Mouse (Mus musculus) liver, embryonic 14.5 days (tissue): ENCODE measurements around the gene Pepd. TPM values are rescaled to one million over a fixed set of nuclear protein-coding genes. Genes with fewer than 3 reads are reported as not detected.

ENCODE experiments used
- ATAC-seq: fragments of 200-750 bp; cut with Nextera tagmentation; 2 replicates; pipeline ENCODE4 v1.8.0; 2017; ENCODE audit warnings: moderate number of reproducible peaks, mild to moderate bottlenecking, moderate library complexity; ENCODE audit not compliant: insufficient read depth
- DNase-seq, 3 experiments: peaks; one replicate each; pipeline ENCODE4 v3.0.0-alpha.2; 2012 to 2013; ENCODE audit warnings: low read depth in 3 of 3, low spot score in 3 of 3
- H3K27ac ChIP-seq: fragments of 300-500 bp; sonication (generic); 2 replicates; pipeline ENCODE4 v1.5.1; 2014; ENCODE audit warnings: moderate library complexity, mild to moderate bottlenecking, control low read depth, inconsistent platforms
- H3K27me3 ChIP-seq: fragments of 300-500 bp; sonication (generic); 2 replicates; pipeline ENCODE4 v1.6.1; 2014; ENCODE audit warnings: mild to moderate bottlenecking, low read length, moderate library complexity; ENCODE audit not compliant: control insufficient read depth, insufficient read depth
- H3K36me3 ChIP-seq: fragments of 300-500 bp; sonication (generic); replicated peaks from 2 replicates; pipeline ENCODE4 v1.6.1; 2014; ENCODE audit warnings: low read depth; ENCODE audit not compliant: control insufficient read depth, insufficient read depth
- H3K4me1 ChIP-seq, 2 experiments: fragments of 200-500 bp in 1 of 2; fragments of 300-500 bp in 1 of 2; sonication (generic) in 1 of 2; replicated peaks; 2 replicates each; pipeline ENCODE4 v1.6.1; 2012 to 2014; ENCODE audit warnings: antibody characterized with exemption in 1 of 2, inconsistent platforms in 1 of 2, low read length in 1 of 2; ENCODE audit not compliant: control insufficient read depth in 2 of 2, insufficient read depth in 2 of 2
- H3K4me2 ChIP-seq: fragments of 300-500 bp; sonication (generic); 2 replicates; pipeline ENCODE4 v1.6.1; 2014; ENCODE audit warnings: low read depth, mild to moderate bottlenecking, control low read depth, moderate library complexity
- H3K4me3 ChIP-seq, 2 experiments: fragments of 200-500 bp in 1 of 2; fragments of 300-500 bp in 1 of 2; sonication (generic) in 1 of 2; 2 replicates each; pipeline ENCODE4 v1.5.1; 2012 to 2014; ENCODE audit warnings: low read depth in 2 of 2, low read length in 2 of 2, mild to moderate bottlenecking in 2 of 2, control low read depth in 1 of 2, inconsistent platforms in 1 of 2, moderate library complexity in 1 of 2; ENCODE audit not compliant: insufficient read depth in 1 of 2
- H3K9ac ChIP-seq: fragments of 300-500 bp; sonication (generic); replicated peaks from 2 replicates; pipeline ENCODE4 v1.6.1; 2014; ENCODE audit warnings: mild to moderate bottlenecking, control low read depth, moderate library complexity
- H3K9me3 ChIP-seq: fragments of 300-500 bp; sonication (generic); 2 replicates; pipeline ENCODE4 v1.6.1; 2016; ENCODE audit warnings: low read length, mixed read lengths; ENCODE audit not compliant: control insufficient read depth
- CTCF ChIP-seq: IDR thresholded peaks from 2 replicates; pipeline ENCODE4 v1.5.1; 2016; ENCODE audit warnings: antibody characterized with exemption, low read depth, control low read depth
- EP300 ChIP-seq: IDR thresholded peaks from 2 replicates; pipeline ENCODE4 v1.6.1; 2016; ENCODE audit warnings: antibody characterized with exemption, low read depth
- WGBS: fragments of 180-500 bp; shearing (Covaris S2); extraction: QIAGEN DNeasy Blood & Tissue Kit; methylation state at CpG from one replicate; pipeline ENCODE4 v1.1.7; 2014; ENCODE audit not compliant: insufficient replicate concordance; 5-methylcytosine and 5-hydroxymethylcytosine counted together
- polyA plus RNA-seq, 2 experiments: library from polyadenylated mRNA; depleted of rRNA in 1 of 2; stranded (reverse) in 1 of 2; unstranded in 1 of 2; fragments of >200 nt; fragmentation: Nextera tagmentation in 1 of 2; extraction: Ambion mirVana in 1 of 2; gene quantifications; 2 replicates each; pipeline versions ENCODE4 v1.2.1 to v1.2.3; 2012 to 2014

Pepd gene
- polyA plus RNA-seq, 2 experiments, result 43.0 to 50.3 TPM

GRCm38 (mm10) chr7:35036266-35036731, 124.1 kb downstream of the Pepd start:
- 76% methylated on average over 5 of the region's 5 CpGs for WGBS
- Histone ChIP-seq H3K36me3 (no peaks in the 10 kb centered on the region; the same call in 1 of the 2 replicates), H3K4me3 (no peak overlapping the region), H3K9ac (no peak overlapping the region), H3K4me1 (peaks cover 0 to 8% of the 10 kb centered on the region in 2 experiments; a peak in 2 of 4 replicates), H3K27me3 (no peaks in the 10 kb centered on the region), H3K27ac (no peak overlapping the region), H3K9me3 (no peaks in the 10 kb centered on the region), H3K4me2 (no peak overlapping the region)
- no peak for DNase-seq
- no peak for ATAC-seq
- TF ChIP-seq CTCF (no peak), EP300 (no peak)

GRCm38 (mm10) chr7:35037408-35037807, 125.2 kb downstream of the Pepd start:
- ATAC-seq (no peak), DNase-seq (no peak)
- peaks cover 2% of the 10 kb centered on the region; the same call in 1 of the 2 replicates for H3K36me3 ChIP-seq
- H3K27ac ChIP-seq, result no peak overlapping the region
- H3K9ac ChIP-seq, result no peak overlapping the region
- H3K9me3 ChIP-seq, result no peaks in the 10 kb centered on the region
- H3K27me3 ChIP-seq, result no peaks in the 10 kb centered on the region
- H3K4me1 ChIP-seq, result peaks cover 0 to 8% of the 10 kb centered on the region in 2 experiments; a peak in 2 of 4 replicates
- TF ChIP-seq EP300 (no peak), CTCF (no peak)
- H3K4me2 ChIP-seq, result no peak overlapping the region
- H3K4me3 ChIP-seq, result no peak overlapping the region
- 59% methylated on average over 6 of the region's 6 CpGs for WGBS

GRCm38 (mm10) chr7:35040176-35040972, 128.2 kb downstream of the Pepd start:
- TF ChIP-seq CTCF (no peak), EP300 (no peak)
- Histone ChIP-seq H3K27ac (no peak overlapping the region), H3K4me1 (peaks cover 0 to 7% of the 10 kb centered on the region in 2 experiments; a peak in 2 of 4 replicates), H3K36me3 (peaks cover 24% of the 10 kb centered on the region), H3K9ac (no peak overlapping the region), H3K4me3 (no peak overlapping the region), H3K27me3 (no peaks in the 10 kb centered on the region), H3K9me3 (no peaks in the 10 kb centered on the region), H3K4me2 (no peak overlapping the region)
- no peak for DNase-seq
- 89% methylated on average over 9 of the region's 9 CpGs for WGBS
- no peak for ATAC-seq

GRCm38 (mm10) chr7:35041286-35042208, 129.4 kb downstream of the Pepd start:
- WGBS, result 73% methylated on average over 2 of the region's 2 CpGs
- no peak overlapping the region for H3K4me2 ChIP-seq
- H3K9me3 ChIP-seq, result no peaks in the 10 kb centered on the region
- TF ChIP-seq CTCF, result no peak
- no peak for TF ChIP-seq EP300
- H3K4me3 ChIP-seq, result no peak overlapping the region
- ATAC-seq, result no peak
- peaks cover 36% of the 10 kb centered on the region for H3K36me3 ChIP-seq
- H3K27me3 ChIP-seq, result no peaks in the 10 kb centered on the region
- no peak for DNase-seq
- no peak overlapping the region for H3K27ac ChIP-seq
- H3K9ac ChIP-seq, result no peak overlapping the region
- peaks cover 0 to 5% of the 10 kb centered on the region in 2 experiments; a peak in 2 of 4 replicates for H3K4me1 ChIP-seq

GRCm38 (mm10) chr7:35042209-35042554, 130.0 kb downstream of the Pepd start:
- ATAC-seq (no peak), DNase-seq (no peak)
- TF ChIP-seq CTCF (no peak), EP300 (no peak)
- no peaks in the 10 kb centered on the region for H3K9me3 ChIP-seq
- H3K27ac ChIP-seq, result no peak overlapping the region
- peaks cover 0 to 5% of the 10 kb centered on the region in 2 experiments; a peak in 2 of 4 replicates for H3K4me1 ChIP-seq
- peaks cover 42% of the 10 kb centered on the region for H3K36me3 ChIP-seq
- no peak overlapping the region for H3K4me2 ChIP-seq
- H3K9ac ChIP-seq, result no peak overlapping the region
- no peaks in the 10 kb centered on the region for H3K27me3 ChIP-seq
- no peak overlapping the region for H3K4me3 ChIP-seq
